Comparison of ENCODE assay signal across 10 mouse cellular contexts in the genomic region with DNA sequence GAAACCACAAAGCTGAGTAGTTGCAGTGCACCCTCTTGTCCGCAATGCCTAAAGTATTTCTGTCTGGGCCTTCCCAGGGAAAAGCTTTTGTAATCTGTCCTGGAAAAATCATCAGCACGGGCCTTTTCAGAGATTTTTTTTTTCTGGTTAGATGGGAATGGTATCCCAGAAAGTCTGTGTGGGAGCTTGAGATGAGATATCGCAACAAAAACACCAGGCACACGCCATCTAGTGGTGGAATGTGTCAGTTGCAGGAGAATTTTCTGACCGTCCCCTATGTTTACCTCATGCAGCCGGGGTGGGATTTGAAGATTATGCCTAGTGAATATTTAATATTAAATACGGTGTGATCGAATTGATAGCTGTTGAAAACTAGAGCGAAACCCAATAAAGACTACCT. TPM values are rescaled to one million over a fixed set of nuclear protein-coding genes. Genes with fewer than 3 reads are reported as not detected.
DNase-seq lines count a peak whose midpoint lies in the region; ATAC-seq lines count a peak whose summit lies in the region.
"Had no signal": no experiment of that assay in that cellular context is flagged by ENCODE, and none has a peak within 500 bp of the region (broad histone marks: within the 10 kb centered on the region; RNA-seq: fewer than 3 reads in every experiment).

No protein-coding gene starts in this region.

- H3K4me1 ChIP-seq in forebrain, embryonic 10.5 days, result no peaks in the 10 kb centered on the region
- no peaks in the 10 kb centered on the region for H3K4me1 ChIP-seq in forebrain, embryonic 15.5 days
- H3K4me1 ChIP-seq in midbrain, embryonic 10.5 days, result no peaks in the 10 kb centered on the region
- no peaks in the 10 kb centered on the region for H3K4me1 ChIP-seq in midbrain, embryonic 16.5 days (ENCODE audit: control insufficient read depth, insufficient read depth, low read length)
- H3K4me1 ChIP-seq: megakaryocyte, embryonic 14.5 days had no signal

- no peak overlapping the region for H3K9ac ChIP-seq in forebrain, embryonic 15.5 days (replicated peaks)
- no peak overlapping the region for H3K9ac ChIP-seq in midbrain, embryonic 16.5 days (ENCODE audit: low read depth, low read length)

- H3K27me3 ChIP-seq in forebrain, embryonic 10.5 days (ENCODE audit: poor library complexity, severe bottlenecking), result no peaks in the 10 kb centered on the region
- H3K27me3 ChIP-seq in forebrain, embryonic 15.5 days, result no peaks in the 10 kb centered on the region
- H3K27me3 ChIP-seq in midbrain, embryonic 10.5 days (ENCODE audit: low read depth, poor library complexity, severe bottlenecking), result no peaks in the 10 kb centered on the region
- H3K27me3 ChIP-seq in midbrain, embryonic 16.5 days (ENCODE audit: control insufficient read depth, insufficient read depth, low read depth, low read length), result no peaks in the 10 kb centered on the region

- H3K4me3 ChIP-seq in forebrain, embryonic 10.5 days, result no peak overlapping the region
- no peak overlapping the region for H3K4me3 ChIP-seq in forebrain, embryonic 15.5 days
- no peak overlapping the region for H3K4me3 ChIP-seq in midbrain, embryonic 10.5 days
- H3K4me3 ChIP-seq in midbrain, embryonic 16.5 days (ENCODE audit: low read depth, low read length), result no peak overlapping the region
- H3K4me3 ChIP-seq: megakaryocyte, embryonic 14.5 days had no signal

- 27% methylated on average over 9 of the region's 9 CpGs for WGBS in forebrain, embryonic 10.5 days
- 22% methylated on average over 9 of the region's 9 CpGs for WGBS in forebrain, embryonic 15.5 days
- WGBS in midbrain, embryonic 10.5 days, result 26% methylated on average over 9 of the region's 9 CpGs
- 20% methylated on average over 9 of the region's 9 CpGs for WGBS in midbrain, embryonic 16.5 days

- ATAC-seq in forebrain, embryonic 15.5 days (replicated peaks), result no peak
- ATAC-seq in midbrain, embryonic 16.5 days, result no peak
- ATAC-seq in granulocyte monocyte progenitor cell, adult 5-6 weeks (replicated peaks; ENCODE audit: poor library complexity, severe bottlenecking), result peak; percentile 44; the same call in 1 of the 2 replicates

- no peaks in the 10 kb centered on the region for H3K36me3 ChIP-seq in forebrain, embryonic 10.5 days (replicated peaks)
- no peaks in the 10 kb centered on the region for H3K36me3 ChIP-seq in forebrain, embryonic 15.5 days
- no peaks in the 10 kb centered on the region for H3K36me3 ChIP-seq in midbrain, embryonic 10.5 days
- no peaks in the 10 kb centered on the region for H3K36me3 ChIP-seq in midbrain, embryonic 16.5 days (ENCODE audit: control insufficient read depth, insufficient read depth, low read length)

- H3K4me2 ChIP-seq in forebrain, embryonic 15.5 days (replicated peaks), result no peak overlapping the region
- H3K4me2 ChIP-seq in midbrain, embryonic 16.5 days (ENCODE audit: low read length), result no peak overlapping the region

- no peaks in the 10 kb centered on the region for H3K9me3 ChIP-seq in forebrain, embryonic 10.5 days
- no peaks in the 10 kb centered on the region for H3K9me3 ChIP-seq in forebrain, embryonic 15.5 days
- H3K9me3 ChIP-seq in midbrain, embryonic 10.5 days (replicated peaks), result no peaks in the 10 kb centered on the region
- no peaks in the 10 kb centered on the region for H3K9me3 ChIP-seq in midbrain, embryonic 16.5 days (replicated peaks; ENCODE audit: control insufficient read depth, low read length, poor library complexity, severe bottlenecking)
- H3K9me3 ChIP-seq: megakaryocyte, embryonic 14.5 days had no signal

- peak; percentile 26 for DNase-seq in forebrain, embryonic 10.5 days (ENCODE audit: extremely low spot score, low spot score)
- peak; percentile 23 for DNase-seq in midbrain, embryonic 10.5 days (ENCODE audit: low spot score)
- DNase-seq in ZHBTc4 (ENCODE audit: low read depth, low spot score), result peak; percentile 74
- DNase-seq in lung, postnatal 10 days, result peak; percentile 28
- DNase-seq in spleen, postnatal 36 days (ENCODE audit: low spot score in 2 of 2), result no peak

- H3K27ac ChIP-seq in forebrain, embryonic 10.5 days, result no peak overlapping the region
- H3K27ac ChIP-seq in forebrain, embryonic 15.5 days (replicated peaks), result no peak overlapping the region
- H3K27ac ChIP-seq in midbrain, embryonic 10.5 days (replicated peaks), result no peak overlapping the region
- H3K27ac ChIP-seq in midbrain, embryonic 16.5 days (ENCODE audit: low read length), result no peak overlapping the region

RNA-seq across cellular contexts. Expression of a gene that starts 10.3 kb away (rescaled TPM):
- 0.22 and 0.36 TPM in 2 replicates for polyA plus RNA-seq in forebrain, embryonic 10.5 days (2016; fragmentation: Nextera tagmentation; extraction: Ambion mirVana)
- polyA plus RNA-seq in forebrain, embryonic 15.5 days (2015; fragmentation: Nextera tagmentation; extraction: Ambion mirVana), result 0.14 and 0.33 TPM in 2 replicates
- polyA plus RNA-seq in midbrain, embryonic 10.5 days (2016; fragmentation: Nextera tagmentation; extraction: Ambion mirVana), result 0.21 and 0.32 TPM in 2 replicates
- 0.29 and 0.46 TPM in 2 replicates for polyA plus RNA-seq in midbrain, embryonic 16.5 days (2015; fragmentation: Nextera tagmentation; extraction: Ambion mirVana)
- total RNA-seq in granulocyte monocyte progenitor cell, adult 5-6 weeks (2014; fragmentation: Nextera tagmentation), result not detected in 2 replicates
- not detected in 2 replicates for total RNA-seq in granulocyte monocyte progenitor cell, adult 5-6 weeks (2017)
- polyA plus RNA-seq: heart, embryonic 14.5 days had no signal

RNA-seq across cellular contexts. Expression of a gene that starts 13.5 kb away (rescaled TPM):
- polyA plus RNA-seq in forebrain, embryonic 10.5 days (2016; fragmentation: Nextera tagmentation; extraction: Ambion mirVana), result not detected in 2 replicates
- polyA plus RNA-seq in forebrain, embryonic 15.5 days (2015; fragmentation: Nextera tagmentation; extraction: Ambion mirVana), result not detected in 2 replicates
- not detected in 2 replicates for polyA plus RNA-seq in midbrain, embryonic 10.5 days (2016; fragmentation: Nextera tagmentation; extraction: Ambion mirVana)
- not detected in 2 replicates for polyA plus RNA-seq in midbrain, embryonic 16.5 days (2015; fragmentation: Nextera tagmentation; extraction: Ambion mirVana)
- total RNA-seq in granulocyte monocyte progenitor cell, adult 5-6 weeks (2014; fragmentation: Nextera tagmentation), result not detected in 2 replicates
- not detected in 2 replicates for total RNA-seq in granulocyte monocyte progenitor cell, adult 5-6 weeks (2017)
- polyA plus RNA-seq: heart, embryonic 14.5 days had no signal

RNA-seq across cellular contexts. Expression of a gene that starts 24.8 kb away (rescaled TPM):
- polyA plus RNA-seq in forebrain, embryonic 10.5 days (2016; fragmentation: Nextera tagmentation; extraction: Ambion mirVana), result 20.6 and 22.0 TPM in 2 replicates
- 31.6 and 36.1 TPM in 2 replicates for polyA plus RNA-seq in forebrain, embryonic 15.5 days (2015; fragmentation: Nextera tagmentation; extraction: Ambion mirVana)
- 24.0 and 27.6 TPM in 2 replicates for polyA plus RNA-seq in midbrain, embryonic 10.5 days (2016; fragmentation: Nextera tagmentation; extraction: Ambion mirVana)
- 28.9 and 29.8 TPM in 2 replicates for polyA plus RNA-seq in midbrain, embryonic 16.5 days (2015; fragmentation: Nextera tagmentation; extraction: Ambion mirVana)
- total RNA-seq in granulocyte monocyte progenitor cell, adult 5-6 weeks (2014; fragmentation: Nextera tagmentation), result 1.7 and 7.5 TPM in 2 replicates
- 0.39 TPM in 1 of 2 replicates, not detected in the other for total RNA-seq in granulocyte monocyte progenitor cell, adult 5-6 weeks (2017)

RNA-seq across cellular contexts. Expression of a gene that starts 26.6 kb away (rescaled TPM):
- polyA plus RNA-seq in forebrain, embryonic 10.5 days (2016; fragmentation: Nextera tagmentation; extraction: Ambion mirVana), result not detected in 2 replicates
- not detected in 2 replicates for polyA plus RNA-seq in forebrain, embryonic 15.5 days (2015; fragmentation: Nextera tagmentation; extraction: Ambion mirVana)
- 0.21 and 0.60 TPM in 2 replicates for polyA plus RNA-seq in midbrain, embryonic 10.5 days (2016; fragmentation: Nextera tagmentation; extraction: Ambion mirVana)
- 0.19 TPM in 2 replicates for polyA plus RNA-seq in midbrain, embryonic 16.5 days (2015; fragmentation: Nextera tagmentation; extraction: Ambion mirVana)
- not detected in 2 replicates for total RNA-seq in granulocyte monocyte progenitor cell, adult 5-6 weeks (2014; fragmentation: Nextera tagmentation)
- not detected in 2 replicates for total RNA-seq in granulocyte monocyte progenitor cell, adult 5-6 weeks (2017)
- polyA plus RNA-seq: heart, embryonic 14.5 days had no signal

RNA-seq across cellular contexts. Expression of a gene that starts 41.7 kb away (rescaled TPM):
- polyA plus RNA-seq in forebrain, embryonic 10.5 days (2016; fragmentation: Nextera tagmentation; extraction: Ambion mirVana), result not detected in 2 replicates
- 0.08 and 0.09 TPM in 2 replicates for polyA plus RNA-seq in forebrain, embryonic 15.5 days (2015; fragmentation: Nextera tagmentation; extraction: Ambion mirVana)
- not detected in 2 replicates for polyA plus RNA-seq in midbrain, embryonic 10.5 days (2016; fragmentation: Nextera tagmentation; extraction: Ambion mirVana)
- polyA plus RNA-seq in midbrain, embryonic 16.5 days (2015; fragmentation: Nextera tagmentation; extraction: Ambion mirVana), result 0.14 and 0.29 TPM in 2 replicates
- not detected in 2 replicates for total RNA-seq in granulocyte monocyte progenitor cell, adult 5-6 weeks (2014; fragmentation: Nextera tagmentation)
- total RNA-seq in granulocyte monocyte progenitor cell, adult 5-6 weeks (2017), result not detected in 2 replicates
- polyA plus RNA-seq: heart, embryonic 14.5 days had no signal

Comparison
In these comparisons a context has a peak if more than half of its experiments do, and no peak if none do; other contexts are left out.
1. DNase-seq: peak in forebrain, embryonic 10.5 days (single experiment), midbrain, embryonic 10.5 days (single experiment), ZHBTc4 (single experiment) and lung, postnatal 10 days (single experiment); none in spleen, postnatal 36 days (0 of 2).